Mouse (Mus musculus): ENCODE measurements at regions not wholly inside any gene's neighbourhood (a gene's known extent, or its start where the extent isn't known, plus 50 kb on each side); places are given as distances from the start of the nearest gene placed in this dataset.
A peak's percentile ranks its signal among the peaks of the same experiment; 100 is the strongest.

GRCm38 (mm10) chr2:146625166-146625751 lies 113.1 kb upstream of the Ralgapa2 start:
- no peak for DNase-seq

GRCm38 (mm10) chr2:146626531-146626930 lies 114.4 kb upstream of the Ralgapa2 start:
- no peak for DNase-seq

GRCm38 (mm10) chr2:146630179-146630578 lies 118.0 kb upstream of the Ralgapa2 start:
- DNase-seq: no peak

- no peak for DNase-seq
These were observed 119.0 kb upstream of the Ralgapa2 start for GRCm38 (mm10) chr2:146631098-146631497.

GRCm38 (mm10) chr2:146633329-146634070 lies 121.4 kb upstream of the Ralgapa2 start:
- DNase-seq: peak; percentile 38 to 66

- no peak for DNase-seq
These were observed 125.4 kb upstream of the Ralgapa2 start for GRCm38 (mm10) chr2:146637573-146637972.

GRCm38 (mm10) chr2:146646237-146646972 lies 134.3 kb upstream of the Ralgapa2 start:
- DNase-seq: no peak

GRCm38 (mm10) chr2:146646973-146647282 lies 134.8 kb upstream of the Ralgapa2 start:
- no peak for DNase-seq

GRCm38 (mm10) chr2:146661346-146661745 lies 149.2 kb upstream of the Ralgapa2 start:
- DNase-seq: no peak

GRCm38 (mm10) chr2:146672761-146673160 lies 160.6 kb upstream of the Ralgapa2 start:
- DNase-seq: no peak

GRCm38 (mm10) chr2:146681979-146682378 lies 169.8 kb upstream of the Ralgapa2 start:
- DNase-seq: no peak

GRCm38 (mm10) chr2:146685854-146686507 lies 169.7 kb upstream of the Kiz start:
- peak; percentile 2 to 6 for DNase-seq

- no peak for DNase-seq
These were observed 167.1 kb upstream of the Kiz start for GRCm38 (mm10) chr2:146688544-146688943.

GRCm38 (mm10) chr2:146693484-146693883 lies 162.2 kb upstream of the Kiz start:
- DNase-seq: no peak

- DNase-seq: no peak
These were observed 161.6 kb upstream of the Kiz start for GRCm38 (mm10) chr2:146694041-146694440.

GRCm38 (mm10) chr2:146696277-146696676 lies 159.4 kb upstream of the Kiz start:
- no peak for DNase-seq

- no peak for DNase-seq
These were observed 158.9 kb upstream of the Kiz start for GRCm38 (mm10) chr2:146696727-146697126.

GRCm38 (mm10) chr2:146710676-146711075 lies 145.0 kb upstream of the Kiz start:
- no peak for DNase-seq

- DNase-seq: no peak
These were observed 134.4 kb upstream of the Kiz start for GRCm38 (mm10) chr2:146721184-146721715.

- no peak for DNase-seq
These were observed 133.2 kb upstream of the Kiz start for GRCm38 (mm10) chr2:146722351-146723025.

- no peak for DNase-seq
These were observed 132.5 kb upstream of the Kiz start for GRCm38 (mm10) chr2:146723172-146723571.

GRCm38 (mm10) chr2:146723671-146724070 lies 132.0 kb upstream of the Kiz start:
- DNase-seq: no peak

All from cerebellum, postnatal 36 days (tissue).